Mouse (Mus musculus): ENCODE data around the gene Adgb.

Adgb gene

GRCm38 (mm10) chr10:10350550-10350949 is 121.6 kb downstream of the Adgb start:
- DNase-seq (ENCODE audit: low spot score): no peak

GRCm38 (mm10) chr10:10343930-10344329 is 128.2 kb downstream of the Adgb start:
- DNase-seq (ENCODE audit: low spot score): no peak

DNA sequence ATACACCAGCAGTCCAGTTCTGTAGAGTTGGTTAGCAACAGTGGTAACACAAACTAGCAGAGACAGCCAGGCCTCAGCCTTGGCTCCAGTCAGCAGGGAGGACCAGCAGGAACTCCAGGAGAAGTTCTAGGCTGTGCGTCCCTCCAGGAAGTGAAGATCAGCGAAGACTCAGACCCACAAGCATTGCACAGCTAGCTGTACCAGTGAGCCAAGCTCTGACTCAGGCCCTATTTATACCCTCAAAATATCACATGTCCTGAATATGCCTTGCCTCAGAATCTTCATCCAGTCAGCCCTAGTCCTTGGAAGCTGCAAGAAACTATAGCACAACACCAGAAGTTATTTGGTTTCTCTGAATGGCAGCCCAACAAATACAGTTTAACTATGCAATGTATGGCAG is 146.6 kb downstream of the Adgb start:
- DNase-seq (ENCODE audit: low spot score): no peak

GRCm38 (mm10) chr10:10322961-10323360 is 149.2 kb downstream of the Adgb start:
- no peak for DNase-seq (ENCODE audit: low spot score)

GRCm38 (mm10) chr10:10321119-10321781 is 150.9 kb downstream of the Adgb start:
- DNase-seq (ENCODE audit: low spot score): peak; percentile 79

DNA sequence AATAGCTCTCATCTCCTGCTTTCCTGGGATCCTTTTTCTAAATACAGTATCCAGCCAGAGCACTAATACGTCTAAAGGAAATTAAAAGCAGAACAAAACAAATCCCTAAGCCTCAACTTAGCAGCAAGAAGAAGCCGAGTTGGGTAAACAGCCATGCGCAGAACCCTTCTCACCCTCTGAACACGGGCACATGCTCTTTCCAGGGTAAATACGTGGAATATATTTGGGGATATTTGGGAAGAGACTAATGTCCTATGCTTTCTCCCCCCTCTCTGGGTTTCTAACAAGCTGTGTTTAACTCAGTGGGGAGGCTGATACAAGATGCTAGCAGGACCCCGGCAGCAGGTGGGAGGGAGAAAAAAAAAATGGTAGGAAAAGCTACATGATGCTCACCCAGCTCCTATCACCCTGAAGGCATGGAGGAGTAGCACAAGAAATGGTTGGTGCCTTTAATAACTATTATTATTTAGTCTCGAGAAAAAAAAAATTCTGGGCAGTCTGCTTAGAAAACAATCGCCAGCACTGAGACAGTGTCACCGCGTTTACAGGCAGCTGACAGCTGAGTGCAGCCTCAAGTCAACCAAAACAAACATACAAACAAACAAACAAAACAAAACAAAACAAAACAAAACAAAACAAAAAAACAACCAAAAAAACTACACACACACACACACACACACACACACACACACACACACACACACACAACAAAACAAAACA is 151.6 kb downstream of the Adgb start:
- no peak for DNase-seq (ENCODE audit: low spot score)

DNA sequence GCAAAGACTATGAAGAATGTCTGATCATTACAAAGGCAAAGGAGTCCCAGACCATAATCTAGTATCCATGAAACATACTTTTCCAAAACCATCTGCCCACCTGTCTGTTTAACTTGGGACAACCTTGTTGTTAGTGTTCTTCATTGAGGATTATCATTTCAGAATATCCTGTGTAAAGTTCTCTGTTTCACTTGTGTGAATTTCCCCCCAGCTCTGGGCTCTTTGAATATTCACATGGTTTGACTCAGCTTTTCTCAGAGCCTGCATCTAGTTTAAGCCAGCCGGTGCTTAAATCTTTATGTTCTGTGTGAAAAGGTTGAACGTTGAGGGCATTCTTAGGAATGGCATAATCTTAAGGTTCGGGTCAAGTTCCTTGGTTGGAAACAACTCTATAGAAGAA is 154.0 kb downstream of the Adgb start:
- no peak for DNase-seq (ENCODE audit: low spot score)

DNA sequence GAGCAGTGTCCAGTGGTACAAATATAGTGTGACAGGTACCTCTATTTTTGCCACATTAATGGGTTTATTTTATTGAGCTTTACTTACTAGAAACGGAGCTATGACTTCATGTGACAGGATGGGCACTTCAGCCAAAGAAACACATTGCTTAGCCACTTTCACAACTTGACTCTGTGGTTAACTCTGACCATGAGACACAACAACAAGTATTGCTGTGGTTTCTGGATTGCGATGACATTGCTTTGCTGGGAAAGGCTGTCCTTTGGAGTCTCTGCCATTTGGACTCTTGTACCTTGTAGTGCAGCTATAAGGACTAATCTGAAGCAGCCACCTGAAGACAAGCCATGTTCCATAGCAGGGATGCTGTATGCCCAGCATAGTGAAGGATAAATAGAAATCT is 156.5 kb downstream of the Adgb start:
- DNase-seq (ENCODE audit: low spot score): no peak

DNA sequence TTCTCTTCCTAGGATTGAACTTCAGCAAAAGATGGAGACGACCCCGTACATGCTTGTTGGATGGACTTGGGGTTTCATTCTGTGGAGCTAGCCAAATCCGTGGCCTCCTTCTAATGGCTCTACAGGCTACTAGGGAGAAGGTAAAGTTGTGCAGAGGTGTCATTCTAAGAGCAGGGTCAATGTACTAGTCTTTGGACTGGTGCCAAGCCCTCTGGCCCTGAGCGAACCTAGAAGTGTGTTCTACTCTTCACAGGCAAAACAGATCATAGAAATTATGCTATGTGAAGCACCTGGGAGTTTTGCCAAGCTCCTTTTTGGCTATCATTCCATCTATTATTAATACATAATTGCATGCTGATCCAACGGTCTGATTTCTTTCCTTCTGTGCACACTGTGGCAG is 157.6 kb downstream of the Adgb start:
- DNase-seq (ENCODE audit: low spot score): no peak

- no peak for DNase-seq (ENCODE audit: low spot score)
These were observed 162.2 kb downstream of the Adgb start for GRCm38 (mm10) chr10:10309877-10310426.

DNA sequence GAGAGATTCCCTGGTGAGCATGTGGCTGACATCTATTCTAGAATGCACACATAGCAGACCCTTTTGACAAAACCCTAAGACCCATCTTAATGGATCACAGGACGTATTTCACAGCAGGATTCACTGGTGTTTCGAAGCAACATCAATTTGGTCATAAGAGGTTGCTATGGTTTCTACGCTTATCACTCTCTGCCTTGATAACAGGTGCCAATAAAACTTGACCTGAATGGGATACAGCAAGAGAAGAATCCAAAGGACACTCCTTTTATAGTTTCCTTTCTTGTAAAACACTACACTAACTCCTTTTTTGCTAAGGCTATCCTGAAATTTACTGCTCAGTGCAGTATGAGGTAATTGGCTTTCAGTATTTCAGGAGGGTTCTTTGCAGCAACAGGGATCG is 163.1 kb downstream of the Adgb start:
- DNase-seq (ENCODE audit: low spot score): no peak

- peak; percentile 23 for DNase-seq (ENCODE audit: low spot score)
These were observed 164.7 kb downstream of the Adgb start for GRCm38 (mm10) chr10:10307384-10307783.

GRCm38 (mm10) chr10:10304370-10304769 is 167.8 kb downstream of the Adgb start:
- DNase-seq (ENCODE audit: low spot score): no peak

DNA sequence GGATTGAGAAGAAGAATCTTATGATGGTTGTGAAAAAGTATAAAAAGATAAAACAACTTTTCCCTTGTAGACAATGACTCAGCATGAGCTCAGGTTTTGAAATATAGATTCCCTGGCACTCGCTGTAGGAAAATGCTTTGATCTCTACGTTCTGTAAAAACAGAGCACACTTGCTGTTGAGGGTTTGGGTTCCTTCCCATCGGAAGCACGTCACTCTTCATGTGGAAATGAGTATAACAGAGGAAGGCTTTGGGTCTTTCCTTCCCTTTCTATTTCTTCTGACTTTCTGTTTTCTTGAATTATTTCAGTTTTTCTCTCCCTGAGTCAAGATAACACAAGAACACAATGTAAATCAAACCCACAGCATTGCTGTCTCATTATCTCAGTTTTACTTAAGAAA is 170.4 kb downstream of the Adgb start:
- DNase-seq (ENCODE audit: low spot score): no peak

- DNase-seq (ENCODE audit: low spot score): no peak
These were observed 171.1 kb downstream of the Adgb start for GRCm38 (mm10) chr10:10300915-10301439.

GRCm38 (mm10) chr10:10299987-10300386 is 172.1 kb downstream of the Adgb start:
- no peak for DNase-seq (ENCODE audit: low spot score)

DNA sequence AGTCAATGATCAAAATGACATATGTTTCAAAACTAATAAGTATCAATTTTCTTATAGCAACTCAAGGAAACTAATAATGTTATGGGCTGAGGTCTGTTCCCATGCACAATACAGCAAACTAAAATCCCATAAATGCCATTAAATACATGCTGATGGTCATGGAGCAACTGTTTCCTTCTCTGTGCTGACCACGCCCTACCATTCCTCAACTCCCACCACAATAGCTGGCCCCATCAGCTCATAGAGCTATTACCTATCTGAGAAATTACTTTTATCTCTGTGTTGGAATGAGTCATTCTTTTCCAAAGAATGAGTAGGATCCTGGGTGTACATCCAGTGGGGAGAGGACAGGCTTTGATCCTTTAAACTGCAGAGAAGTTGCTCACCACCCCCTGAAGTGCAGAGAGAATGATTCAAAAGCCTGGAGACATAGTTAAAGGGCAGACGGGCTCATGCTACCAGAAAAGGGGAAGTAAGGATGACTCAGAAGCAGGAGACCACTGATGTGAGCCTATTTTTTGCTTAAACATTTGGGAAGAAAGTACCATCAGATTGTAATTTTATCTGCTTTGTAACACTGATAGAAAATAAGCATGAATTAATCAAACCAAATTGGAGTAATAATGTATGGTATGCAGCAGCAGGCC is 184.8 kb downstream of the Adgb start:
- DNase-seq (ENCODE audit: low spot score): no peak

Measured in lung, postnatal 25 days (tissue).